Mouse (Mus musculus): ENCODE results near the gene Dennd6b. TPM values are rescaled to one million over a fixed set of nuclear protein-coding genes. Genes with fewer than 3 reads are reported as not detected.

The Dennd6b gene
- total and polyA plus RNA-seq, 2 experiments from 2014 or later = 53.3 to 89.6 TPM

DNA sequence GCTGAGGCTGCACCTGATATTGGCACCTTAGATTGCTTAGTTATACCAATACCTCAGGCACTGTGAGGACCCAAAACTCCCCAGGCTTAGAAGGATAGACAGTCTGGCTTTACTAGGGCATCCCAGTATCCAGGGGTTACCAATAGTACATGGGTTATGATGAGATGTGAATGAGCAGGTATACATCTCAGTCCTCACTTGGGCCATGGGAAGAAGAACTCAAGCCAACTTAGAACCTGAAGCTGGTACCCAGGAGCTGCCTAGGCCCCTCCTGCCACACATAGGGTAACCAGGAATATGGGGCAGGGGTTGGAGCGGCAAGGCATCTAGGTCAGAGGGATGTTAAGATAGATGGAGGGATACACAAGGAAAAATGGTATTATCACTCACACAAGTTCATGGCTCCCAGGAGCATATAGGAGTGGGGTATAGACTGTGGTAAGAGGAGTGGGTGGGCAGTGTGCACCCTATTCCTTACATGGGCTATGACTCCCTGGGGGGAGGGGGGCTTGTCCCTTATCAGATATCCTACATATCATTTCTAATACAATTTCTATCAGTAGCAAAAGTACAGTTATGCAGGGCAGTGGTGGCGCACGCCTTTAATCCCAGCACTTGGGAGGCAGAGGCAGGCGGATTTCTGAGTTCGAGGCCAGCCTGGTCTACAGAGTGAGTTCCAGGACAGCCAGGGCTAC is 59.7 kb downstream of the Dennd6b start:
- peaks cover 4% of the 10 kb centered on the region; the same call in 1 of the 2 replicates for H3K36me3 ChIP-seq (ENCODE audit: insufficient read depth)
- 95% methylated on average over 5 of the region's 5 CpGs for WGBS
- H3K9ac ChIP-seq = no peak overlapping the region
- H3K27me3 ChIP-seq (ENCODE audit: insufficient read depth, low read length) = peaks cover 5% of the 10 kb centered on the region; the same call in 1 of the 2 replicates
- H3K9me3 ChIP-seq (ENCODE audit: low read length) = no peaks in the 10 kb centered on the region
- H3K4me2 ChIP-seq (ENCODE audit: low read depth) = no peak overlapping the region
- no peak overlapping the region for H3K4me3 ChIP-seq (ENCODE audit: low read depth, low read length)
- DNase-seq = no peak
- TF ChIP-seq CTCF (IDR thresholded peaks at IDR 0.05; ENCODE audit: low read depth) = no peak
- H3K4me1 ChIP-seq (ENCODE audit: insufficient read depth) = 0 out of 2 replicates have a peak, but pooled peaks cover 7% of the 10 kb centered on the region
- ATAC-seq = no peak
- H3K27ac ChIP-seq (ENCODE audit: low read depth, low read length) = no peak overlapping the region

Small RNA genes within 50 kb of the gene (microRNA-seq; reads per million reads assigned to microRNA genes)
- gene Mir6958 (5.5 to 5.8 reads per million in 2 experiments), gene Mir7118 (0.39 to 1.6 reads per million in 2 experiments)

Other genes starting within 250 kb of the Dennd6b start
- 0.15 and 0.52 TPM in 2 replicates for gene Ttll8, start 242.1 kb downstream of the Dennd6b start, total RNA-seq (2014; rRNA removed)
- gene Ttll8, start 242.1 kb downstream of the Dennd6b start, polyA plus RNA-seq (2015; fragmentation: Nextera tagmentation; extraction: Ambion mirVana) = 0.05 and 0.29 TPM in 2 replicates
- 70.6 and 86.6 TPM in 2 replicates for gene Mlc1, start 217.5 kb downstream of the Dennd6b start, total RNA-seq (2014; rRNA removed)
- gene Mlc1, start 217.5 kb downstream of the Dennd6b start, polyA plus RNA-seq (2015; fragmentation: Nextera tagmentation; extraction: Ambion mirVana) = 59.4 and 69.7 TPM in 2 replicates
- 0.05 TPM in 1 of 2 replicates, not detected in the other for gene Mov10l1, start 213.6 kb downstream of the Dennd6b start, total RNA-seq (2014; rRNA removed)
- 0.16 TPM in 1 of 2 replicates, not detected in the other for gene Mov10l1, start 213.6 kb downstream of the Dennd6b start, polyA plus RNA-seq (2015; fragmentation: Nextera tagmentation; extraction: Ambion mirVana)
- gene Panx2, start 136.8 kb downstream of the Dennd6b start, total RNA-seq (2014; rRNA removed) = 8.1 and 10.7 TPM in 2 replicates
- gene Panx2, start 136.8 kb downstream of the Dennd6b start, polyA plus RNA-seq (2015; fragmentation: Nextera tagmentation; extraction: Ambion mirVana) = 4.1 and 6.3 TPM in 2 replicates
- gene Trabd, start 121.4 kb downstream of the Dennd6b start, total RNA-seq (2014; rRNA removed) = 33.5 and 35.0 TPM in 2 replicates
- 17.1 and 21.9 TPM in 2 replicates for gene Trabd, start 121.4 kb downstream of the Dennd6b start, polyA plus RNA-seq (2015; fragmentation: Nextera tagmentation; extraction: Ambion mirVana)
- 45.9 and 47.9 TPM in 2 replicates for gene Selenoo, start 107.4 kb downstream of the Dennd6b start, total RNA-seq (2014; rRNA removed)
- gene Selenoo, start 107.4 kb downstream of the Dennd6b start, polyA plus RNA-seq (2015; fragmentation: Nextera tagmentation; extraction: Ambion mirVana) = 19.6 and 20.7 TPM in 2 replicates
- 24.6 and 42.4 TPM in 2 replicates for gene Tubgcp6, start 73.4 kb downstream of the Dennd6b start, total RNA-seq (2014; rRNA removed)
- gene Tubgcp6, start 73.4 kb downstream of the Dennd6b start, polyA plus RNA-seq (2015; fragmentation: Nextera tagmentation; extraction: Ambion mirVana) = 7.4 and 8.8 TPM in 2 replicates
- 33.1 and 44.3 TPM in 2 replicates for gene Hdac10, start 67.8 kb downstream of the Dennd6b start, total RNA-seq (2014; rRNA removed)
- 27.9 and 30.1 TPM in 2 replicates for gene Hdac10, start 67.8 kb downstream of the Dennd6b start, polyA plus RNA-seq (2015; fragmentation: Nextera tagmentation; extraction: Ambion mirVana)
- gene Mapk12, start 55.8 kb downstream of the Dennd6b start, total RNA-seq (2014; rRNA removed) = 1.8 and 3.4 TPM in 2 replicates
- 2.0 and 2.8 TPM in 2 replicates for gene Mapk12, start 55.8 kb downstream of the Dennd6b start, polyA plus RNA-seq (2015; fragmentation: Nextera tagmentation; extraction: Ambion mirVana)
- gene Mapk11, start 46.9 kb downstream of the Dennd6b start, total RNA-seq (2014; rRNA removed) = 35.2 and 35.8 TPM in 2 replicates
- gene Mapk11, start 46.9 kb downstream of the Dennd6b start, polyA plus RNA-seq (2015; fragmentation: Nextera tagmentation; extraction: Ambion mirVana) = 16.2 and 21.3 TPM in 2 replicates
- 126 and 138 TPM in 2 replicates for gene Plxnb2, start 15.7 kb downstream of the Dennd6b start, total RNA-seq (2014; rRNA removed)
- gene Plxnb2, start 15.7 kb downstream of the Dennd6b start, polyA plus RNA-seq (2015; fragmentation: Nextera tagmentation; extraction: Ambion mirVana) = 45.2 and 52.8 TPM in 2 replicates
- 252 and 296 TPM in 2 replicates for gene Ppp6r2, start 15.1 kb upstream of the Dennd6b start, total RNA-seq (2014; rRNA removed)
- 70.0 and 77.2 TPM in 2 replicates for gene Ppp6r2, start 15.1 kb upstream of the Dennd6b start, polyA plus RNA-seq (2015; fragmentation: Nextera tagmentation; extraction: Ambion mirVana)
- 164 and 165 TPM in 2 replicates for gene Sbf1, start 118.8 kb upstream of the Dennd6b start, total RNA-seq (2014; rRNA removed)
- gene Sbf1, start 118.8 kb upstream of the Dennd6b start, polyA plus RNA-seq (2015; fragmentation: Nextera tagmentation; extraction: Ambion mirVana) = 46.2 and 60.7 TPM in 2 replicates
- gene Adm2, start 126.2 kb upstream of the Dennd6b start, total RNA-seq (2014; rRNA removed) = not detected in 2 replicates
- not detected in 2 replicates for gene Adm2, start 126.2 kb upstream of the Dennd6b start, polyA plus RNA-seq (2015; fragmentation: Nextera tagmentation; extraction: Ambion mirVana)
- gene Miox, start 137.9 kb upstream of the Dennd6b start, total RNA-seq (2014; rRNA removed) = not detected in 2 replicates
- gene Miox, start 137.9 kb upstream of the Dennd6b start, polyA plus RNA-seq (2015; fragmentation: Nextera tagmentation; extraction: Ambion mirVana) = not detected in 2 replicates
- gene Lmf2, start 159.2 kb upstream of the Dennd6b start, total RNA-seq (2014; rRNA removed) = 12.5 and 17.0 TPM in 2 replicates
- 24.7 and 25.4 TPM in 2 replicates for gene Lmf2, start 159.2 kb upstream of the Dennd6b start, polyA plus RNA-seq (2015; fragmentation: Nextera tagmentation; extraction: Ambion mirVana)
- gene Ncaph2, start 159.2 kb upstream of the Dennd6b start, total RNA-seq (2014; rRNA removed) = 88.4 and 93.8 TPM in 2 replicates
- 94.9 and 95.1 TPM in 2 replicates for gene Ncaph2, start 159.2 kb upstream of the Dennd6b start, polyA plus RNA-seq (2015; fragmentation: Nextera tagmentation; extraction: Ambion mirVana)
- 34.6 and 37.6 TPM in 2 replicates for gene Sco2, start 177.3 kb upstream of the Dennd6b start, total RNA-seq (2014; rRNA removed)
- gene Sco2, start 177.3 kb upstream of the Dennd6b start, polyA plus RNA-seq (2015; fragmentation: Nextera tagmentation; extraction: Ambion mirVana) = 24.0 and 24.2 TPM in 2 replicates
- gene Tymp, start 180.5 kb upstream of the Dennd6b start, total RNA-seq (2014; rRNA removed) = 3.7 and 5.2 TPM in 2 replicates
- 3.5 and 4.1 TPM in 2 replicates for gene Tymp, start 180.5 kb upstream of the Dennd6b start, polyA plus RNA-seq (2015; fragmentation: Nextera tagmentation; extraction: Ambion mirVana)
- gene Odf3b, start 182.8 kb upstream of the Dennd6b start, total RNA-seq (2014; rRNA removed) = 3.5 and 5.0 TPM in 2 replicates
- gene Odf3b, start 182.8 kb upstream of the Dennd6b start, polyA plus RNA-seq (2015; fragmentation: Nextera tagmentation; extraction: Ambion mirVana) = 6.9 and 9.9 TPM in 2 replicates
- 0.10 and 0.23 TPM in 2 replicates for gene Klhdc7b, start 188.4 kb upstream of the Dennd6b start, total RNA-seq (2014; rRNA removed)
- 0.11 TPM in 1 of 2 replicates, not detected in the other for gene Klhdc7b, start 188.4 kb upstream of the Dennd6b start, polyA plus RNA-seq (2015; fragmentation: Nextera tagmentation; extraction: Ambion mirVana)
- gene Syce3, start 214.0 kb upstream of the Dennd6b start, total RNA-seq (2014; rRNA removed) = not detected in 2 replicates
- gene Syce3, start 214.0 kb upstream of the Dennd6b start, polyA plus RNA-seq (2015; fragmentation: Nextera tagmentation; extraction: Ambion mirVana) = 0.49 TPM in 1 of 2 replicates, not detected in the other
- gene Cpt1b, start 229.4 kb upstream of the Dennd6b start, total RNA-seq (2014; rRNA removed) = 5.0 TPM in 2 replicates
- 1.1 and 1.3 TPM in 2 replicates for gene Cpt1b, start 229.4 kb upstream of the Dennd6b start, polyA plus RNA-seq (2015; fragmentation: Nextera tagmentation; extraction: Ambion mirVana)
- 0.90 and 1.3 TPM in 2 replicates for gene C730034F03Rik, start 233.1 kb upstream of the Dennd6b start, total RNA-seq (2014; rRNA removed)
- gene C730034F03Rik, start 233.1 kb upstream of the Dennd6b start, polyA plus RNA-seq (2015; fragmentation: Nextera tagmentation; extraction: Ambion mirVana) = 1.3 and 2.3 TPM in 2 replicates
- gene Gm44502, start 233.2 kb upstream of the Dennd6b start, total RNA-seq (2014; rRNA removed) = 1.7 and 1.8 TPM in 2 replicates
- not detected in 2 replicates for gene Gm44502, start 233.2 kb upstream of the Dennd6b start, polyA plus RNA-seq (2015; fragmentation: Nextera tagmentation; extraction: Ambion mirVana)
- 56.9 and 59.9 TPM in 2 replicates for gene Chkb, start 233.4 kb upstream of the Dennd6b start, total RNA-seq (2014; rRNA removed)
- gene Chkb, start 233.4 kb upstream of the Dennd6b start, polyA plus RNA-seq (2015; fragmentation: Nextera tagmentation; extraction: Ambion mirVana) = 78.2 and 92.4 TPM in 2 replicates

Measured in forebrain, postnatal 0 days (tissue).